Mouse (Mus musculus): ENCODE measurements around the gene Ptprn. TPM values are rescaled to one million over a fixed set of nuclear protein-coding genes. Genes with fewer than 3 reads are reported as not detected.

Ptprn gene
- polyA plus RNA-seq, 1 experiment from 2014 or later: 2.1 TPM

- H3K4me3 ChIP-seq: no peak overlapping the region
- H3K27ac ChIP-seq (replicated peaks): no peak overlapping the region
- 74% methylated on average over 7 of the region's 7 CpGs for WGBS
- no peaks in the 10 kb centered on the region for H3K4me1 ChIP-seq
- no peaks in the 10 kb centered on the region for H3K9me3 ChIP-seq
- no peaks in the 10 kb centered on the region for H3K36me3 ChIP-seq (replicated peaks)
- peaks cover 12% of the 10 kb centered on the region for H3K27me3 ChIP-seq (replicated peaks; ENCODE audit: low read depth, poor library complexity, severe bottlenecking)
- DNase-seq (ENCODE audit: low spot score): no peak
Observed at GRCm38 (mm10) chr1:75230335-75230994, 33.8 kb downstream of the Ptprn start.

GRCm38 (mm10) chr1:75229158-75229557 is 35.1 kb downstream of the Ptprn start:
- no peaks in the 10 kb centered on the region for H3K4me1 ChIP-seq
- no peak for DNase-seq (ENCODE audit: low spot score)
- no peaks in the 10 kb centered on the region for H3K36me3 ChIP-seq (replicated peaks)
- H3K27me3 ChIP-seq (replicated peaks; ENCODE audit: low read depth, poor library complexity, severe bottlenecking): peaks cover 4% of the 10 kb centered on the region
- 79% methylated on average over 4 of the region's 4 CpGs for WGBS
- H3K9me3 ChIP-seq: no peaks in the 10 kb centered on the region
- no peak overlapping the region for H3K27ac ChIP-seq (replicated peaks)
- no peak overlapping the region for H3K4me3 ChIP-seq

- 56% methylated on average over 1 of the region's 1 CpGs for WGBS
- Histone ChIP-seq H3K4me1 (no peaks in the 10 kb centered on the region), H3K9me3 (no peaks in the 10 kb centered on the region), H3K27ac (replicated peaks) (no peak overlapping the region), H3K36me3 (replicated peaks) (no peaks in the 10 kb centered on the region), H3K27me3 (replicated peaks; ENCODE audit: low read depth, poor library complexity, severe bottlenecking) (peaks cover 9% of the 10 kb centered on the region), H3K4me3 (no peak overlapping the region)
- no peak for DNase-seq (ENCODE audit: low spot score)
Observed at GRCm38 (mm10) chr1:75227653-75228052, 36.6 kb downstream of the Ptprn start.

GRCm38 (mm10) chr1:75226138-75226537 is 38.2 kb downstream of the Ptprn start:
- Histone ChIP-seq H3K27ac (replicated peaks) (no peak overlapping the region), H3K36me3 (replicated peaks) (no peaks in the 10 kb centered on the region), H3K9me3 (no peaks in the 10 kb centered on the region), H3K4me1 (no peaks in the 10 kb centered on the region), H3K4me3 (no peak overlapping the region), H3K27me3 (replicated peaks; ENCODE audit: low read depth, poor library complexity, severe bottlenecking) (peaks cover 25% of the 10 kb centered on the region)
- WGBS: 69% methylated on average over 2 of the region's 2 CpGs
- DNase-seq (ENCODE audit: low spot score): no peak

GRCm38 (mm10) chr1:75225473-75225872 is 38.8 kb downstream of the Ptprn start:
- peaks cover 31% of the 10 kb centered on the region for H3K27me3 ChIP-seq (replicated peaks; ENCODE audit: low read depth, poor library complexity, severe bottlenecking)
- H3K4me3 ChIP-seq: no peak overlapping the region
- H3K27ac ChIP-seq (replicated peaks): no peak overlapping the region
- H3K4me1 ChIP-seq: no peaks in the 10 kb centered on the region
- no peaks in the 10 kb centered on the region for H3K36me3 ChIP-seq (replicated peaks)
- no peak for DNase-seq (ENCODE audit: low spot score)
- 75% methylated on average over 3 of the region's 3 CpGs for WGBS
- H3K9me3 ChIP-seq: no peaks in the 10 kb centered on the region

GRCm38 (mm10) chr1:75223532-75223931 is 40.8 kb downstream of the Ptprn start:
- Histone ChIP-seq H3K4me1 (peaks cover 14% of the 10 kb centered on the region), H3K27me3 (replicated peaks; ENCODE audit: low read depth, poor library complexity, severe bottlenecking) (peaks cover 51% of the 10 kb centered on the region), H3K4me3 (no peak overlapping the region), H3K36me3 (replicated peaks) (no peaks in the 10 kb centered on the region), H3K27ac (replicated peaks) (no peak overlapping the region), H3K9me3 (no peaks in the 10 kb centered on the region)
- no peak for DNase-seq (ENCODE audit: low spot score)
- WGBS: 77% methylated on average over 6 of the region's 6 CpGs

- Histone ChIP-seq H3K4me1 (peaks cover 20% of the 10 kb centered on the region), H3K9me3 (no peaks in the 10 kb centered on the region), H3K27me3 (replicated peaks; ENCODE audit: low read depth, poor library complexity, severe bottlenecking) (peaks cover 57% of the 10 kb centered on the region), H3K27ac (replicated peaks) (no peak overlapping the region), H3K4me3 (no peak overlapping the region), H3K36me3 (replicated peaks) (no peaks in the 10 kb centered on the region)
- DNase-seq (ENCODE audit: low spot score): no peak
- WGBS: 82% methylated on average over 6 of the region's 6 CpGs
Observed at GRCm38 (mm10) chr1:75222926-75223325, 41.4 kb downstream of the Ptprn start.

- no peak overlapping the region for H3K4me3 ChIP-seq
- no peak for DNase-seq (ENCODE audit: low spot score)
- H3K4me1 ChIP-seq: peaks cover 25% of the 10 kb centered on the region
- H3K36me3 ChIP-seq (replicated peaks): no peaks in the 10 kb centered on the region
- H3K9me3 ChIP-seq: no peaks in the 10 kb centered on the region
- H3K27me3 ChIP-seq (replicated peaks; ENCODE audit: low read depth, poor library complexity, severe bottlenecking): peaks cover 71% of the 10 kb centered on the region
- WGBS: 84% methylated on average over 3 of the region's 3 CpGs
- no peak overlapping the region for H3K27ac ChIP-seq (replicated peaks)
Observed at GRCm38 (mm10) chr1:75221538-75221937, 42.8 kb downstream of the Ptprn start.

- no peaks in the 10 kb centered on the region for H3K9me3 ChIP-seq
- peak within 1 kb of the TSS; percentile 32; the same call in 1 of the 2 replicates for H3K27ac ChIP-seq (replicated peaks)
- DNase-seq (ENCODE audit: low spot score): peak; percentile 60
- H3K27me3 ChIP-seq (replicated peaks; ENCODE audit: low read depth, poor library complexity, severe bottlenecking): peaks cover 85% of the 10 kb centered on the region
- peaks cover 16% of the 10 kb centered on the region for H3K36me3 ChIP-seq (replicated peaks)
- H3K4me3 ChIP-seq: peak within 1 kb of the TSS; percentile 63
- peaks cover 25% of the 10 kb centered on the region for H3K4me1 ChIP-seq
- 1% methylated on average over 34 of the region's 34 CpGs for WGBS
Observed at GRCm38 (mm10) chr1:75219531-75219930, 44.8 kb downstream of the Ptprn start, which contains the start of gene Tuba4a. Gene Tuba4a, minus strand, starts transcription at chr1:75219865.

- WGBS: under 1% methylated on average over 24 of the region's 24 CpGs
- H3K27ac ChIP-seq (replicated peaks): no peak overlapping the region
- DNase-seq (ENCODE audit: low spot score): peak; percentile 80
- no peaks in the 10 kb centered on the region for H3K9me3 ChIP-seq
- H3K36me3 ChIP-seq (replicated peaks): peaks cover 21% of the 10 kb centered on the region
- H3K4me3 ChIP-seq: peak overlapping the region; percentile 63
- peaks cover 85% of the 10 kb centered on the region for H3K27me3 ChIP-seq (replicated peaks; ENCODE audit: low read depth, poor library complexity, severe bottlenecking)
- H3K4me1 ChIP-seq: peaks cover 25% of the 10 kb centered on the region
Observed at GRCm38 (mm10) chr1:75219078-75219477, 45.2 kb downstream of the Ptprn start.

- H3K9me3 ChIP-seq: no peaks in the 10 kb centered on the region
- H3K4me1 ChIP-seq: peaks cover 25% of the 10 kb centered on the region
- H3K36me3 ChIP-seq (replicated peaks): peaks cover 28% of the 10 kb centered on the region
- WGBS: 2% methylated on average over 38 of the region's 38 CpGs
- H3K27ac ChIP-seq (replicated peaks): peak overlapping the region; percentile 32; the same call in 1 of the 2 replicates
- DNase-seq (ENCODE audit: low spot score): peak; percentile 44
- H3K27me3 ChIP-seq (replicated peaks; ENCODE audit: low read depth, poor library complexity, severe bottlenecking): peaks cover 83% of the 10 kb centered on the region
- peak overlapping the region; percentile 63 for H3K4me3 ChIP-seq
Observed at GRCm38 (mm10) chr1:75218227-75219001, 45.9 kb downstream of the Ptprn start.

GRCm38 (mm10) chr1:75217893-75218226 is 46.4 kb downstream of the Ptprn start:
- Histone ChIP-seq H3K27me3 (replicated peaks; ENCODE audit: low read depth, poor library complexity, severe bottlenecking) (peaks cover 77% of the 10 kb centered on the region), H3K27ac (replicated peaks) (no peak overlapping the region), H3K4me3 (peak overlapping the region; percentile 63), H3K9me3 (no peaks in the 10 kb centered on the region), H3K36me3 (replicated peaks) (peaks cover 33% of the 10 kb centered on the region), H3K4me1 (peaks cover 27% of the 10 kb centered on the region)
- no peak for DNase-seq (ENCODE audit: low spot score)
- 5% methylated on average over 6 of the region's 6 CpGs for WGBS
